Mouse (Mus musculus) C2C12 (cell line): ENCODE measurements around the gene Thbs3.

Experiments
- CEBPB ChIP-seq: IDR thresholded peaks from one replicate; pipeline ENCODE4 v1.6.1; 2011; ENCODE audit warnings: low read depth, mild to moderate bottlenecking, control low read depth, moderate library complexity
- CTCF ChIP-seq: IDR thresholded peaks from one replicate; pipeline ENCODE4 v1.5.1; 2011; ENCODE audit not compliant: control insufficient read depth, insufficient read depth, insufficient read length
- MAX ChIP-seq: IDR thresholded peaks from one replicate; pipeline ENCODE4 v1.6.1; 2011; ENCODE audit warnings: mild to moderate bottlenecking, control low read depth
- MYOD1 ChIP-seq: IDR thresholded peaks from one replicate; pipeline ENCODE4 v1.6.1; 2011; ENCODE audit warnings: low read depth; ENCODE audit not compliant: control insufficient read depth, insufficient read length
- USF1 ChIP-seq: IDR thresholded peaks from one replicate; pipeline ENCODE4 v1.6.1; 2011; ENCODE audit warnings: low read depth, mild to moderate bottlenecking, control low read depth, moderate library complexity

DNA sequence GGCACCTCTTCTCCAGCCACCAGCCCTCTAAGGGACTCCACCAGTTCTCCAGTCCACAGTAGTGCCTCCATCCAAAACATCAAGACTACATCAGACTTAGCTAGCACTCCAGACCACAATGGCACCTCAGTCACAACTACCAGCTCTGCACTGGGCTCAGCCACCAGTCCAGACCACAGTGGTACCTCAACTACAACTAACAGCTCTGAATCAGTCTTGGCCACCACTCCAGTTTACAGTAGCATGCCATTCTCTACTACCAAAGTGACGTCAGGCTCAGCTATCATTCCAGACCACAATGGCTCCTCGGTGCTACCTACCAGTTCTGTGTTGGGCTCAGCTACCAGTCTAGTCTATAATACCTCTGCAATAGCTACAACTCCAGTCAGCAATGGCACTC, 15.6 kb downstream of the Thbs3 start:
- no peak for TF ChIP-seq CTCF
- TF ChIP-seq USF1 = no peak
- TF ChIP-seq CEBPB = no peak
- TF ChIP-seq MAX = no peak
- no peak for TF ChIP-seq MYOD1
